Mouse (Mus musculus) forebrain, postnatal 0 days (tissue): ENCODE data around the gene Ampd2. TPM values are rescaled to one million over a fixed set of nuclear protein-coding genes. Genes with fewer than 3 reads are reported as not detected.

ENCODE experiments used
- ATAC-seq: fragments of 200-750 bp; cut with Nextera tagmentation; 2 replicates; pipeline ENCODE4 v1.8.0; 2017; ENCODE audit warnings: mild to moderate bottlenecking, moderate library complexity
- DNase-seq: peaks from one replicate; pipeline ENCODE4 v3.0.0-alpha.2; 2015
- H3K27ac ChIP-seq: fragments of 300-500 bp; sonication (generic); 2 replicates; pipeline ENCODE4 v1.5.1; 2014; ENCODE audit warnings: low read depth, mild to moderate bottlenecking, antibody characterized with exemption, low read length, moderate library complexity, mixed read lengths
- H3K27me3 ChIP-seq: fragments of 300-500 bp; sonication (generic); 2 replicates; pipeline ENCODE4 v1.6.1; 2014; ENCODE audit warnings: mild to moderate bottlenecking, low read length, mixed read lengths; ENCODE audit not compliant: insufficient read depth
- H3K36me3 ChIP-seq: fragments of 300-500 bp; sonication (generic); 2 replicates; pipeline ENCODE4 v1.6.1; 2014; ENCODE audit warnings: mild to moderate bottlenecking, moderate library complexity; ENCODE audit not compliant: insufficient read depth
- H3K4me1 ChIP-seq: fragments of 300-500 bp; sonication (generic); 2 replicates; pipeline ENCODE4 v1.6.1; 2014; ENCODE audit warnings: antibody characterized with exemption; ENCODE audit not compliant: insufficient read depth
- H3K4me2 ChIP-seq: fragments of 300-500 bp; sonication (generic); 2 replicates; pipeline ENCODE4 v1.6.1; 2014; ENCODE audit warnings: low read depth, mild to moderate bottlenecking, moderate library complexity
- H3K4me3 ChIP-seq: fragments of 300-500 bp; sonication (generic); 2 replicates; pipeline ENCODE4 v1.5.1; 2014; ENCODE audit warnings: low read depth, low read length, mixed read lengths
- H3K9ac ChIP-seq: fragments of 300-500 bp; sonication (generic); 2 replicates; pipeline ENCODE4 v1.6.1; 2014; ENCODE audit warnings: mild to moderate bottlenecking
- H3K9me3 ChIP-seq: fragments of 300-500 bp; sonication (generic); 2 replicates; pipeline ENCODE4 v1.6.1; 2016; ENCODE audit warnings: low read length
- CTCF ChIP-seq: sonication (generic); IDR thresholded peaks from 2 replicates; pipeline ENCODE4 v1.5.1; 2016; ENCODE audit warnings: antibody characterized with exemption, control low read depth, low read depth
- WGBS: fragments of 180-500 bp; shearing (Covaris S2); extraction: QIAGEN DNeasy Blood & Tissue Kit; methylation state at CpG from one replicate; pipeline ENCODE4 v1.1.7; 2014; 5-methylcytosine and 5-hydroxymethylcytosine counted together
- polyA plus RNA-seq: library from polyadenylated mRNA; unstranded; fragments of >200 nt; fragmentation: Nextera tagmentation; extraction: Ambion mirVana; gene quantifications from 2 replicates; pipeline ENCODE4 v1.2.1, GENCODE M21; 2015
- total RNA-seq: library from RNA; depleted of rRNA; stranded (reverse); fragments of >200 nt; gene quantifications from 2 replicates; pipeline ENCODE4 v1.2.3, GENCODE M21; 2014

The Ampd2 gene
- total and polyA plus RNA-seq, 2 experiments from 2014 or later = 46.6 to 47.0 TPM

DNA sequence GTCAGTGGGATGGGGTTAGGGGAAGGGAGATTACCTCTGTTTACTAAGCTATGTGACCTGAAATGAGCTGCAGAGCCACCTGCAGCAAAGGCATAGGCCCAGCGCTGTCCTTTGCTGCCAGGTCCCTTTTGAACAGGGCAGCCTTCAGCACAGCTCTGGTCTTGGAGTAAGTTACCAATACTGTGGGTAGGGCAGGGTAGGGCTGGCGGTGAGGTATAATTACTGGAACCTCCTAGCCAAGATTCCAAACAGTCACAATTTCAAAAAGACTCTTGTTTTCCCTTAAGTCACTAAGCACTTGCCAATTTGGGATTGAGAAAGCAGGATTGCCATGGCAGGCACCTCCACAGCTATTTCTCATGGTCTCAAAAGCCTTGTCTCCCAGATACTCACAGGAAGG is 4.1 kb upstream of the Ampd2 start:
- no peak for TF ChIP-seq CTCF
- no peak for DNase-seq
- H3K36me3 ChIP-seq = no peaks in the 10 kb centered on the region
- WGBS = 68% methylated on average over 2 of the region's 2 CpGs
- H3K4me2 ChIP-seq = no peak overlapping the region
- no peak overlapping the region for H3K4me3 ChIP-seq
- H3K27ac ChIP-seq = no peak overlapping the region
- peaks cover 8% of the 10 kb centered on the region; the same call in 1 of the 2 replicates for H3K4me1 ChIP-seq
- no peaks in the 10 kb centered on the region for H3K9me3 ChIP-seq
- no peak for ATAC-seq
- H3K9ac ChIP-seq = no peak overlapping the region
- no peaks in the 10 kb centered on the region for H3K27me3 ChIP-seq

- Histone ChIP-seq H3K9me3 (no peaks in the 10 kb centered on the region), H3K36me3 (no peaks in the 10 kb centered on the region), H3K27me3 (no peaks in the 10 kb centered on the region), H3K4me2 (no peak overlapping the region), H3K4me3 (no peak overlapping the region), H3K4me1 (peaks cover 8% of the 10 kb centered on the region), H3K27ac (no peak overlapping the region), H3K9ac (no peak overlapping the region)
- TF ChIP-seq CTCF = no peak
- DNase-seq = no peak
- ATAC-seq = no peak
- 36% methylated on average over 2 of the region's 2 CpGs for WGBS
These were observed 3.5 kb upstream of the Ampd2 start for GRCm38 (mm10) chr3:108089916-108090315.

DNA sequence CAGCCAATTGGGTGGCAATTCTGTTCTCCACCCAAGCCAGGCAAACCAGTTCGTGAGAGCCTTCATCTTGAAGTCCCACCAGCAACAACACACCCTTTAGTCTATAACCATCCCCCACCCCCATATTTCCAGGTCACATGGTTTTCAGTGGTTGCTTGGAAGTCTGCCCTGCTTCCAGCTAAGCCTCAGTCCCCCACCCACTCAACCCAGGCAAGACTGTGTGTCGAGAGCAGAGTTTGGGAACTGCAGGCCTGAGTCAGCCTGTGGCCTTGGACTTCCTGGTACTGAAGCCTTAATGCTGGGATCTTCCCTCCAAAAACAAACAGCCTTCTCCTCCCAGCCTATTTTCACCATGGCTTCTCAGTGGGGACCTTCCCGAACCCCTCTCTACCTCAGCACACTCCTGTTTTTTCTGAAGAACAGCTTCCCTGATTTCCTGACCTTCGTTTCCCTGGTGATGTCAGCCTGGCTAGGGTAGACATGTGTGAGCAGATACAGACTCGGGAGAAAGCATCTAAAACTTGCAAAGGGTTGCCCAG is 2.5 kb upstream of the Ampd2 start:
- DNase-seq (no peak), ATAC-seq (no peak)
- Histone ChIP-seq H3K4me1 (peaks cover 13% of the 10 kb centered on the region), H3K27ac (no peak overlapping the region), H3K27me3 (no peaks in the 10 kb centered on the region), H3K4me2 (no peak overlapping the region), H3K36me3 (no peaks in the 10 kb centered on the region), H3K9me3 (no peaks in the 10 kb centered on the region), H3K4me3 (no peak overlapping the region), H3K9ac (no peak overlapping the region)
- 53% methylated on average over 5 of the region's 5 CpGs for WGBS
- TF ChIP-seq CTCF = no peak

- H3K27me3 ChIP-seq = no peaks in the 10 kb centered on the region
- ATAC-seq (no peak), DNase-seq (no peak)
- H3K9ac ChIP-seq = no peak overlapping the region
- no peak overlapping the region for H3K27ac ChIP-seq
- WGBS = 82% methylated on average over 3 of the region's 3 CpGs
- TF ChIP-seq CTCF = no peak
- H3K4me1 ChIP-seq = peaks cover 21% of the 10 kb centered on the region
- H3K4me2 ChIP-seq = no peak overlapping the region
- no peaks in the 10 kb centered on the region for H3K36me3 ChIP-seq
- H3K4me3 ChIP-seq = no peak overlapping the region
- H3K9me3 ChIP-seq = no peaks in the 10 kb centered on the region
These were observed 878 bp upstream of the Ampd2 start for GRCm38 (mm10) chr3:108087329-108087728.

- DNase-seq = no peak
- peak; percentile 46 for ATAC-seq
- H3K9ac ChIP-seq = peak overlapping the region; percentile 75
- H3K4me2 ChIP-seq = peak overlapping the region; percentile 100
- H3K36me3 ChIP-seq = peaks cover under 1% of the 10 kb centered on the region; the same call in 1 of the 2 replicates
- H3K4me3 ChIP-seq = peak overlapping the region; percentile 50
- no peaks in the 10 kb centered on the region for H3K27me3 ChIP-seq
- peaks cover 26% of the 10 kb centered on the region for H3K4me1 ChIP-seq
- H3K9me3 ChIP-seq = no peaks in the 10 kb centered on the region
- peak overlapping the region; percentile 80 for H3K27ac ChIP-seq
- no peak for TF ChIP-seq CTCF
- 2% methylated on average over 31 of the region's 31 CpGs for WGBS
These were observed 556 bp downstream of the Ampd2 start for GRCm38 (mm10) chr3:108085721-108086469.

DNA sequence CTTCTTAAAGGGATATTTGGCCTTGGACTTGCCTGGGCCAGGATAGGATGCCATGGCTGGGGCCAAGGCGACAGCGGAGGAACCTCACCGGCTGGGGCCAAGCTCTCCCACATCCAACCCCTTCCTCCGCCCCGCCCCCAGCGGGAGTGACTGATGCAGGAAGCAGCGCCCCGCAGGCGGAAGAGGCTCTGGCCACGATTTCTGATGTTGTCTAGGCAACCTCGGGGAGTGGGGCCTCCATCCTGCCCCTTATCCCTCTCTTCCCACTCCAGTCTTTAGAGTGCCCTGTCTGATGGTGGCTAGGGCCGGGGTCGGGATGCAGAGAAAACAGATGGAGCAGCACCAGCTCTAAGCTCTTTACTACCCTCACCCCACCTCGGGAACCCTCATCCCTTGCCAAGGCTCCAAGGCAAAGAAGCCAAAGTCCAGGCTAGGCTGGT is 1.1 kb downstream of the Ampd2 start:
- DNase-seq (peak; percentile 89), ATAC-seq (peak; percentile 94)
- no peaks in the 10 kb centered on the region for H3K27me3 ChIP-seq
- peak overlapping the region; percentile 80 for H3K27ac ChIP-seq
- H3K4me3 ChIP-seq = peak overlapping the region; percentile 50
- H3K4me1 ChIP-seq = peaks cover 26% of the 10 kb centered on the region
- H3K9ac ChIP-seq = peak overlapping the region; percentile 75
- peak overlapping the region; percentile 100 for H3K4me2 ChIP-seq
- peaks cover 5% of the 10 kb centered on the region; the same call in 1 of the 2 replicates for H3K36me3 ChIP-seq
- no peaks in the 10 kb centered on the region for H3K9me3 ChIP-seq
- TF ChIP-seq CTCF = peak; percentile 60
- 10% methylated on average over 14 of the region's 14 CpGs for WGBS

- peak overlapping the region; percentile 75 for H3K9ac ChIP-seq
These were observed 1.6 kb downstream of the Ampd2 start for GRCm38 (mm10) chr3:108084767-108085270.

More at GRCm38 (mm10) chr3:108084767-108085270, 1.6 kb downstream of the Ampd2 start:
- Histone ChIP-seq H3K4me3 (peak overlapping the region; percentile 50), H3K4me2 (peak overlapping the region; percentile 100), H3K36me3 (peaks cover 10% of the 10 kb centered on the region), H3K4me1 (peaks cover 26% of the 10 kb centered on the region), H3K27ac (peak overlapping the region; percentile 80), H3K27me3 (no peaks in the 10 kb centered on the region), H3K9me3 (no peaks in the 10 kb centered on the region)
- ATAC-seq (peak; percentile 42), DNase-seq (no peak)
- TF ChIP-seq CTCF = no peak
- 10% methylated on average over 13 of the region's 13 CpGs for WGBS
